Mouse (Mus musculus) C2C12 (cell line): ENCODE results near the gene Vwa3a.

Source experiments
- CTCF ChIP-seq: IDR thresholded peaks from one replicate; pipeline ENCODE4 v1.5.1; 2011; ENCODE audit not compliant: control insufficient read depth, insufficient read depth, insufficient read length
- USF1 ChIP-seq: IDR thresholded peaks from one replicate; pipeline ENCODE4 v1.6.1; 2011; ENCODE audit warnings: low read depth, mild to moderate bottlenecking, control low read depth, moderate library complexity

- TF ChIP-seq CTCF (no peak), USF1 (no peak)
Observed at GRCm38 (mm10) chr7:120843852-120844435, 104.8 kb downstream of the Vwa3a start.
